Mouse (Mus musculus): ENCODE measurements around the gene Trio.

Trio gene

DNA sequence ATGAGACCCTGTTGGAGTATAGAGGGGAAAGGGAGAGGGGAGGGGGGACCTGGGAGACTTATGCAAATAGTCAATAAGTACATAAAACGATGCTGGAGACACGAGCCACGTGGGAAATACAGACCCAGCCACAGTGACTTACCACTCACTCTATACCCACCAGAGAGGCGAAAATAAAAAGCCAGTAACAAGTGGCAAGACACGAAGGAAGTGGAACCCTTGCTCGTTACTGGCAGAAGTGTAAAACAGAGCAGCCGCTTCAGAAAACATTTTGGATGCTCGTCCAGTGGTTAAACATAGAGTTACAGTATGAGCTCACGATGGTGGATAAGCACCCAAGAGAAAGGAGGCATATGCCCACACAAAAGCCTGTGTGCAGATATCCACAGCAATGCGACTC, 9.0 kb upstream of the Trio start:
- DNase-seq = no peak

DNA sequence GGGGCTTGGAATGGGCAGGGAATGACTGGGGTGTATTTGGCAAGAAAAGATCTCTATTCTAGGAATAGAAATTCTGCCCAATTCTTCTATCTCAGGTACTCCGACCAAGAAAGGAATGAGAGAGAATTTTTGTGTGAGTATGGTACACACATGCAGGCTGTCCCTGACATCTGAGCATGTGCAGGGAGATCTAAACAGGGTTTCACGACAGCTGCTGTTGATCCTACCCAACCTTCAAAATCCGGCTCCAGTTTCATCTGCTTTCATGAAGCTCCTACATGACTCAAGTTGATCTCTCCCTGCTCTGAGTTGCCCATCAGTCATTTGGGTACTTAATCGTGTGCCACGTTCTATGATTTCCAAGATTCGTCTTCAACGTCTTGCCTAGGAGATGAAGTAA, 3.7 kb upstream of the Trio start:
- no peak for DNase-seq

DNA sequence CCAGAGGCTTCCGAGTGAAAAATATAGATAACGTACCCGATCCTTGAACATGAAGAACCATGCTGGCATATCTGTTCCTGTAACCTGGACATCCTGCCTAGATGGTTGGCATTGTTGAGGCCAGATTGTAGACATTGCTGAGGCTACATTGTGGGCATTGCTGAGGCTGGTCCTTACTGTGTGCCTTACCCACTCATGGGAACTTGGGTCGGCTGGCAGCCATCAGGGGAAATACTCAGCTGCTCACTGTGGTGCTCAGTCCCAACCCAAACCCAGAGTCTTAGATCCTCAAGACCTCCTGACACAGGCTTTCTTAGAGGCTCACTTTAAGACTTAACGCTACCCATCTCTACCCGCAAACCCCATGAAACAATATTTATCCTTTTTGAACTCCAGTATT, 2.9 kb upstream of the Trio start:
- DNase-seq = no peak

DNA sequence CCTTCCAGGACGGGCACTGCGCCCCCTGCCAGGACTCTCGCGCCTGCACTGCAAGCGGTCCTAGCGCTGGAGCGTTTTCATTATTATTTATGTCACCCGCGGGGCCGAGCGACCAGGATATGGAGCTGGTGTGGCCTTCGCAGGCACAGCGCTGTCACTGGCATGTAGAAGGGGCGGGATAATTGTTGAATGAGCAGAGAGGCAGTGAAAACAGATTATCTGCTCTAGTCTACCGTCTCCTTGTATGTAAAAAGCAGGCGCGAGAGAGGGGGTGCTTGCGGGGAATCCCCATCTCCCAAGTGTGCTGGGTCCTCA, 476 bp upstream of the Trio start:
- DNase-seq = no peak

DNA sequence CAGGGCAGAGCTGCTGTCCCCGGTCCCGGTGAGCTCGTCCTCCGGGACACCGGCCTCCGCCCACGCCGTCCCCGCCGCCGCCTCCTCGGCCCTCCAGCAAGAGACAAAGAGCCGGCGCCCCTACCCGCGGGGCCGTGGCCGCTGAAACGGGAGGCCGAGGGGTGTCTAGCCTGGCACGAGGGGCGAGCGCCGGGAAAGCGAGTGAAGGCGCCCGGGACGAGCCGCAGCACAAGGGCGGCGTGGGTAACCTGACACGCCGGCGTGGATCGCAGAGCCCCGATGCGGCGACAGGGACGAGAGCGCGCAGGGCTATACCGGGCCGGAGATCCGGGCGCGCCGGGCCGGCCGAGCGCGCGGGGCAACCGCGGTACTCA, 696 bp downstream of the Trio start:
- DNase-seq = peak; percentile 57

DNA sequence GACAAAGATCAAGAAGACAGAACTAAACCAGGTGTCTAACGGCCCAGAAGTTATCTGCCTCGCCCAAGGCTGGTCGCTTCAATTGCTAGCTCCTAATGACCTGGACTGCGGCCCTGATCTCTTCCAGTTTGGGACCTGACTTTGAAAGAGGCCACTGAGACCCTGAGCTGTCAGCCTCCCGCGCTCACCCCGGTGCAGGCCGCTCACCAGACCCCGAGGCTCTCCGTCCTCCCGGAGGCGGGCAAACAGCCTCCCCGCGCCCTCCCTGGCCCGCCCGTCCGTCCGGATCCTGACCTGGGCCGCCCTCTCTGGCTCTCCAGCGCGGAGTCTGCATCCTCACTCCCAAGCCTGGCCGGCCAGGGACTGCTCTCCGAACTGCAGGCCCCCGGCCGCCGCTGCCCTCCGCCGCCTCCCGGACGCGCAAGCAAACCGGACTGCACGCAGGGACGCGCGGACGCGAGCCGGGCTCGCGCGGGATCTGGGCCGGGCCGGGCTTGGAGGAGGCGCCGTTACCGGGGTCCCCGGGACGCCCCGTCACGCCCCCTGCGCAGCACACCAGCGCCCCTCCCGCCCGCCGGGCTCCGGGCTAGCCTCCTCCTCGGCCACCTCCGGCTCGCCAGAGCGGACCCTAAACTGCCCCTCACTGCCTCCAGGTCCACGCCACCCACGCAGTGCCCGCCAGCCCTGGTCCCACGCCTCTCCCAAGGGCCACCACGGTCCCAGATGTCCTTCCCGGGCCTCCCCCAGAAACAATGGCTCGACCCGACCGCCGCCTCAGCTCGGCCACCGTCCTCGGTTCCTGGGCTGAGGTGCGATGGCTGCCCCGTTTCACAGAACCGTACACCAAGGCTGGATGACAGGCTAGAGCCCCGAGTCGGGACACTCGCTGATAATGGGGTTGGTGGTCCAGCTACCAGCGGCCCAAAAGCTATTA, 1.4 kb downstream of the Trio start:
- peak; percentile 64 for DNase-seq

DNA sequence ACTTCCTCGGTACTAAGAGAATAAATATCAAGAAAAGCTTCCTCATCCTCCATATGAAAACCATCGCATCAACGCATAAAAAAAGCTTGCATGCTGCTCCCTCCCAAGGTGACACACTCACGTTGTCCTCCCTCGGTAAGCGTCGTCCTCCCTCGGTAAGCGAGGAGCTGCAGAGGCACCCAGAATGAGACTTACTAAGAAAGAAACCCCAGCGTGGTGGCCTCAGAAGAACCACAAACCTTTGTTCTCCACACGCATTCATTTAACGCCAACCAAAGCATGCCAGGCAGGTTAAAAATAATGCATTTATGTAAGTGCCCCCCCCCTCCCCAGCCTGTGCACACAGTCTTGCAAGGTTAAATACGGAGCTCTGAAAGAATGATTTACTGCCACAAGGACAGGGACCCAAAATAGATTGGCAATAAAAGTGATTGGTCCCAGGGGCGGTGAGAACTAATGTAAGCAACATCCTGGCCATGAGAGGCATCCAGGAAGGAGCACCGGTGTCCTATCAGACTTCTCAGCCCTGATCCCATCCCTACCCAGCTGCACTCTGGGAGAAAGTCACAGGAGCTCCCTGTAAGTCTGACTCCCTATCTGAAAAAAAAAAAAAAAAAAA, 3.9 kb downstream of the Trio start:
- no peak for DNase-seq

DNA sequence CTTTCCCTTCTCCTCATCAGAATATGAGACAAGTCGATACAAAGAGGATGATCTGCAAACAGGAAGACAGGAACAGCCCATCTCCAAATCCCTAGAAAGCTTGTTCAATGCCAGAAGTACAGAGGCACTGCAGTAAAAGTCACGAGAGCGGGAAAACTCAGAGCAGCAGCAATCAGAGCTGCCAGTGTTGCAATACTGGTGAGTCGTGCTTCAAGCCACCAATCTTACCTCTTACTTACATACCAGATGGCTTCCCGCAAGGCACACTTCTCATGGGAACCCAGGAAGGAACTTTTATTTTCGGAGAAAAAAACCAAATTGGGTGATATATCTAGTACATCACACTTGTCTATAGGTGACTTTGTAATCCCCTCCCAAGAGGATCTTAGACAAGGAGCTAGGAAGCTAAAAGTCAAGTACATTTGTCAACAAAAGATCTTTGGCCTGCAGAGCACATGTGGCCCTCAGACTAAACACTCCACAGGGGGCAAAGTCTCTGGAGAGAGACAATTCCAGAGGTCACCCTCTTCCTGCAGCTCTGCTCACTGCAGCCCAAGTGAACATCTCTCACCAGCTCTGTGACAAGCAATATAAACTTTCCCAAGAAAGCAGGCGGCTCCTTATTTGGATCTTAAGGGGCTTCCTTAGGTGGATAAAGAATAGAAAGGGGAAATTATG, 6.1 kb downstream of the Trio start:
- DNase-seq = no peak

DNA sequence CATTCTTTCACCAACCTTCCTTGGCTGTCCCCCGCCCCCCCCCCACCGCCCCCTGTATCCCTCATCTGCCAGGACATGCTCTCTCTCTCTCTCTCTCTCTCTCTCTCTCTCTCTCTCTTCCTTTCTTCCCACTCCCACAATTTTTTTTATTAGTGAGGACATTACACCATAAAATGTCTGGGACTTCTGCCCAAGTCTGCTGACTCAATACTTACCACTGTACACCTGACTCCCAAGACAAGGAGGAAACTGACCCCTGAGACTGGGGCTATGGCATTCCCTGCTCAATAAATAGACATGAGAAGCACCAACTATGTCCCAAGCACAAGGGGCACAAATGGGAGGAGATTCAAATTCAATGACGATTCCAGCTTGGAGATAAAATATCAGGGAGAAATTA, 18.1 kb downstream of the Trio start:
- no peak for DNase-seq

DNA sequence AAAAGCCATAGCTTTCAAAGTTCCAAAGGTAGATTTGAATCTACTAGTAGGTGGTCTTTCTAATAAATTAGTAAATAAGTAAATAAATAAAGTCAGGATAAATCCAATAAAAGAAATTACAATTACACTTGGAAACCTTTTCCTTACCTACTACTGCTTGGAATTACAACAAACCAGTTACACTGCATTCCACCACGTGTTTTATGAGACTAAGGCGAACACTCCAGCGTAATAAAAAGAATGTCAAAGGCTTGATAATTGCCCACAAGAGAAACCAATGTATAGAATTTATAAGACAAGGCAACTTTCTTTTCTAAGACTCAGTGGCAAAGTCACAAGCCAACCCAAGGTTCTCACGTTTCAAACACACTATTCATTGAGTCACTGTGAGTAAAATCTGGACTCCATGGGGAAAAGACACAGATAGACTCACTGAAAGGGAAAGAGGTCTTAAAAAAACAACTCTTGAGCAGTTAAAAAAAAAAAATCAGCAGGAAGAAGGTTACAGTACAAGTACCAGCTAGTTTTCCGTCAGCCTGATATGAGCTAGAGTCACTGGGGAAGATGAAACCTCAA, 21.4 kb downstream of the Trio start:
- no peak for DNase-seq

DNA sequence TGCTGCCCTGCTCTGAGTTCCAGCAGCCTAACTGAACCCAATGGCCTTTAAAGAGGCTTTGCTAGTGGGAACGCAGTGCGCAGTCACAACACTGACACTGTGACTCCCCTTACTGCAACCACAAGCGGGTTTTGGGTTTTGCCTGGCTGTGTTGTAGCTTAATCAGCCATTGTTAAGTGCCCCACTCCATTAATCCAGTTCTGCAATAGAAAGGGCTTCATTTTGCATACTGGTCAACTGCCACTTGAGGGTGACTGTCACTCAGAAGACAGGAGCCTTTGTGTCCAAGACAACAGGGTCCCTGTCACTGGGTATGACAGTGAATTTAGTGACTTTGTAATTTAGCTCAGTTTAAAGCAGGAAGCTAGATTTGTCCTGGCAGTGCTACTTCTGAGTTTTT, 23.1 kb downstream of the Trio start:
- DNase-seq = no peak

DNA sequence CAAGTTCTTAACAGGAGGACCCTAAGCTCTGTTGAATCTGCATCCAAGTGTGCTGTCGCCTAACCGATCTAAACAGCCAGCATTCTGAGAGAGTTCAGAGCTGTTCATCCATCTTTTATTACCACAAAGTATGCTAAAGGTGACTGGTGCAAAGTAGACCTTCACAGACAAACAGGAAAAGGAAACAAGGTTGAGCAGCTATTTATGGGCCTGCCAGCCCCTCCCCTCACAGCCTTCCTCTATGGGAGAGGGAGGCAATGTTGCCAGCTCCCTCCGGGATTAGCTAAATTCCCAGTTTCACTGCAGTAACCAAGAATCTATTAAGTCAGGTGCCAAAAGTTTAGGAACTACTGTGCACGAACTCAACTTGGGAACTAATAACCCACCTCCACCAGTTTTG, 24.3 kb downstream of the Trio start:
- DNase-seq = no peak

DNA sequence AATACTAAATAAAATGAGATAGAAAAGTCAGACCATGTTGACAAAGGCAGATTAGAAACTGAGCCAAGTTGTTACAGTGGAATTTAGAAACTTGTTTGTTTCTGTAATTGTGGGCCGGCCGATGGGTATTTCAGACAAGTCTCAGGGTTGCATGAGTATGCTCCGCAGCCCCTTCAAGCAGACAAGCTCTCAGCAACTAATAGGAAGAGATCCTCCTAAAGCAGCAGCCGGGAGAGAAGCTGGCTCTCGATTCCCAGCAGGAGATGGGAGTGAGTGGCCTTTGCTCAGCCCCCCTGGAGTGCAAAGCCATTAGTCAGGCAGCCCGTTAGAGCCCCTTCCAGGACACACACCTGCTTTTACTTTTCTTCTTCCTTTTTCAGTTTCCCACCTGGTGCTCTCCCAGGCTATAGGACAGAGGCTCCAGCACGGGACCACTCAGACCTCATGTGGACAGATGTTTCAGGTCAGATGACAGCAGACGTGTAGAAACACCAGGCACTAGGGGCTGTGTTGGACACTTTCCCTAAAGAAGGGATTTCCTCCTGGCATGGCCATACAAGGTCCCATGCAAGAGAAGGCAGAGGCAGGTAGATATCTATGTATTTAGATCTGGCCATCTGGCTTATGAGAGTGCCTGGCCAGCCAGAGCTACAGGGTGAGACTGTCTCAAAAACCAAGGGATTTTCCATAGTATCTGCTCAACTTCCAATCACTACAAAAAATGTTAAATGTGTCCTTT, 26.9 kb downstream of the Trio start:
- peak; percentile 26 for DNase-seq

DNA sequence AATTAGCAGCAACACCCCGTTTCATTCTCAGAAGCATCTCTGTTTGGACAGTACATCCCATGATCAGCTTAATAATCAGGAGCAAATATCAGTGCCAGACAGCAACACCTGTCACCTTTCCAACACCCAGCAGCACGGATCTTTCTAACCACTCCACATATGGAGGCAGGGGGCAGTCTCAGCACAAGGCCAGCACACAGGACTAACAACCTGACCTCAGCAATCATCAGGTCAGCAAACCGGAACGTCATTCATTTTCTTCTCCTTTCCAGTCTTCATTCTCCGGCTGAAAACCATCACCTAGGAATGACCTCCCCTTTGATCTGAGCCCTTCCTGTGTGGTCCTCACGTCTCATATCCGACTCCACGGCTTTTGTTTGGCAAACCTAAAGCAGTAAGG, 27.7 kb downstream of the Trio start:
- peak; percentile 39 for DNase-seq

DNA sequence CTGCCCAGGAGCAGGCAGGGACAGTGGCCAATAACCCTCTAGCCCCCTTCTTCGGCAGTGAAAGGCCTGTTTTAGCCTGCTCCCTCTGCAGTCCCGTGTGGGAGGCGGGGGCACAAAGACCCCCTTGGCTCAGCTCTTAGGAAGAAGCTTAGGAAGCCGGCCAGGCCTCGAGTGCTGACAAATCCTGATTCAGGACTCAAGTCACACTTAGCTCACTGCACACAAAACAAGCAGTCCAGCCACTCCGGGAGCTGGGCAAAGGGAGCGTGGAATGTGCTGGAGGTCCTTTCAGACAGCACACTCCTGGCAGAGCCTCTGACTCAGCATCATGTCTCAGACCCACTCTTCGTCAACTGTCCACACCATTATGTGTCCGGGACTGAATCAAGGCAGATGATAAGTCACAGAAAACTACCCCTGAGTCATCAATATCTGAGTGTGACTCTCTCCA, 28.2 kb downstream of the Trio start:
- DNase-seq = peak; percentile 42

DNA sequence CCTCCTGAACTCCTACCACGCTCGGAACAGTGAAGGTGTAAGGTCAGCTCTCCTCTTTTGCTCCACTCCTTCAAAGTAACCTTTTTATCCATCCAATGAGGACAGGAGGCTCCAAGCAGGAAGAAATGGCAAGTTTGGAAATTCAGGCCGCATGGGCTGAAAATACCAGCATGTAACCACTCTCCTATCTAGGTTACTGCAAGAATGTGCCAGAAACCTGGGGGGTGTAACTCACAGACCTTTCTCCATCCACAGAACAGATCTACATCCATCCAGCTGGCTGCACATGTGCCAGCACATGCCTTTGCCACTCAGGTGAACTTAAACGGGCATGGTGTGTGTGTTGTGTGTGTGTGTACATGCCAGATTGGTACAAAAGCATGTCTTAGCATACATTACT, 28.9 kb downstream of the Trio start:
- DNase-seq = peak; percentile 56

DNA sequence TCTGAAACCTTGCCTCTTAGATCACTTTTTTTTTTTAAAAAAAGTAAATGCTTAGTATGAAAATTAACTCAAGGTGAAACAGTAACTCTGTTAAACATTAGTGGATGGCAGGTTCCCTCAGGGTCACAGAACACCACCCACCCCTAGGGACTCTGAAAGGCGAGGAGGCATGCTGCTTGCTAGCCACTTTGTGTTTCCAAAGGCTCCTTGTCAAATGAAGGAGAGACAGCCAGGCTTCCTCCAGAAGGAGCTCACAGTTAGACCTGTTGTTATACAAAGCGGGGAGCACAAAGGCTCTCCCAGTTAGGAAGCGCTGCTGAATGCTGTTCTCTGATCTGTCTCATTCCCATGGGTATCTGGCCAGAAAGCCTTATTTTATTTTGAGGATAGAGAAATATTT, 30.2 kb downstream of the Trio start:
- DNase-seq = no peak

DNA sequence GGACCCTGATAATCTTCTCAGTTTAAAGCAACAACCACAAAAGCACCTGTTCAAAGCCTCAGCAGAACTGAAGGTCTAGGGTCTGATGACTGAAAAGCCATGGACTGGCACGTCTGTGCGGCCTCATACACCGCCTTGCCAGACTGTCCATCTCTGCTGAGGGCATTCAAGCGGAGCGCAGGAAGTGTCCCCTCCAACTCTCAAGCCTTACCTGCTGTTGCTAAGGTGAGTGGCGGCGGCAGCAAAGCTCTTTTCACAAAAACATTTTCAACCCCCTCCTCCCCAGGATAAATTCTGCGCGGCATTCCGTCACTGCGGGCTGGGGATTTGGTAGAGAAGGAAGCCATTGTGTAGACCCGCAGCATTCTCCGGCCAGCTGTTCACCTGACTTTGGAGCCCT, 30.8 kb downstream of the Trio start:
- no peak for DNase-seq

DNA sequence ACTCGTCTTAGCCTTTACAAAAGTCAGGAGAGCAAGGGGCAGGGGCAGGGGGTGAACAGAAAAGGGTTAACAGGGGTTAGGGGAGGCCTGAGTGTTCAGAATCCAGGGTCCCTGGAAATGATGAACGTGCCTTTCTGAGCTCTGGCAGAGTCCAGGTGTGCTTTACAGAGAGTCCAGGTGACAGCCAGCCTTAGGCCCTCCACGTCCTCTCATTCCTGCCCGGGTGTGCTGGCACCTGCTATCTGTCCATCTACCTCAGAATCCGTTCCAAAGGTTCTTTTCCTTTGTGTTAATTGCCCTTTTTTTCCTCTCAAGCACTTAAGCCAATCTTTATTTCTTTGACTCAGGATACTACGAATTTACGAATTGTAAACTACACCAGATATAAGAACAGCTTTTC, 32.1 kb downstream of the Trio start:
- DNase-seq = no peak

DNA sequence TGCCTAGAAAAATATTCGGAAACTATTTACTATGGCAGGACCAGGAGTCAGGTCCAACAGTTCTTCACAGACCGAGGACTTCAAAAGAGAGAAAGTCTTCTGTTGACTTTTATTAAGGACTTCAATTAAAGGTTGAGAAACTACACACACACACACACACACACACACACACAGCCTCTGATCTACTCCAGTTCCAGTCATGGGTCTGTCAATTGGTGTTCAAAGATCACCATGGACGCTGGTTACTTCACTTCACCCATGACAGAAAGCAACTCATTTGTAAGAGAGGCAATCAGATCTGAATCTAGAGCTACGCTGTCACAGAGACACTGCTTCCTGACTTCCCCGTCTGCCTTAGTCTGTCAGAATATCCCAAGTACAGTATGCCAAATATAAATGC, 33.1 kb downstream of the Trio start:
- no peak for DNase-seq

DNA sequence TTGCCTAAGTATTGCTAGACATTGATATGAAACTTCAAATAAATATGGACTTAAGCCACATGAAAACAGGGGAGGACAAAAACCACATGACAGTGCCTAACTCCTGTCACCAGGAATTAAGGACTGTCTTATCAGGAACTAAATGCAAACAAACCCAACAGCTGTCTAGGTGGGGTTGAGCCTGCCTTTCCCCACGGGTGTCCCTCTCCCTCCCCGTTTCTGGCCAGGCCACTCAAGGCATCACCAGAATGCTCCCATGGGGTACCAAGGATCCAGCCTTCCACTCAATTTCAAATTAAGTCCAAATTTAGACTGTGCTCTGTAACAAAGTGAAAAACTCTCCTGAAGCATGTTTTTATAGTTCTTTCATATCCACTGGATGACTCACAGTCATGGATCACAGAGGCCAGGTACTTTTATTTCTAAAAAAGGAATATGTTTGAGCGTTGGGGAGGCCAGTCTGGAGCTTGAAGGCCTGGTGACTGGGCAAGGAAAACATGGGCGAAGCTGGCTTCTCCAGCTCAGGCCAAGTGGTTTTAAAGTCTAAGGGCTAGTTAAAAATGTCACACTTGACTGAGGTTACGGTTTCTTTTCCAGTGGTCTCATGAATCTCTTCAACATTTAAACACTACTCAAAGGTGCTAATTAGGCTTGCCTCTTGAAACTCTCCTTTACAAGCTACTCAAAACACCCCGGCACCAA, 33.6 kb downstream of the Trio start:
- no peak for DNase-seq

DNA sequence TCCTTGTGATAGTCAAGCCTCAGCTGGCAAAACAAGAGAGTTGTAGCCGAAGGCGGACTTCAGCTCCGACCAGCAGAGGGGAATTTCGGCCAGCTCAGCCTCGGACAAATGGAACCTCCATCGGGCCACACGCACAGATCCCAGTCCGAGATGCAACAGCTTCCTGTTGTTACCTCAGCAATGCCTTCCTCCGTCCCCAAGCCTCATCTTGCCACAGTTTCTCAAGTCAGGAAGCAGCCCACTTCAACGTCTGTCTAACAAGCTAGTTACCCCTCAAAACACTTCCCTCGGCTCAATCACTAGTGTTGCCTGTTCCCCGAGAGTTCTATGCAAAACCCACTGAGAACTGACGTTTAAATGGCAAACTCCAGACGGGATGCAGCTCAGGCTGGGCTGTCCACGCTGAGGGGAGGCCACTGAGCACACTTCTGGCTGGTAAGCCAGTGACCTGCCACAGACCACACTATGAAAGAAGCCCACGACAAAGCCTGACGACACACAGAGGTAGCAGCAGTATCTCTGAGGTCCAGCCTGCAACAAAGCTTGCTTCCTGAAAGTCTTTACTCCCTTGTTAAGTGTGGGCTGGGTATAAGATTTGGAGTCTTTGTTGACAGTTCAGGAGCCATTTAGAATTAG, 34.5 kb downstream of the Trio start:
- DNase-seq = no peak
